Mouse (Mus musculus) CH12.LX (cell line): ENCODE measurements around the gene Tacr2. TPM values are rescaled to one million over a fixed set of nuclear protein-coding genes. Genes with fewer than 3 reads are reported as not detected.

Experiments
- DNase-seq: peaks from one replicate; pipeline ENCODE4 v3.0.0-alpha.2; 2013; ENCODE audit errors: extremely low read depth
- H3K27ac ChIP-seq: 2 replicates; pipeline ENCODE4 v1.5.1; 2012; ENCODE audit warnings: low read depth, mild to moderate bottlenecking, control low read depth, moderate library complexity; ENCODE audit not compliant: insufficient read depth
- H3K27me3 ChIP-seq: replicated peaks from 2 replicates; pipeline ENCODE3; 2012; ENCODE audit warnings: inconsistent platforms
- H3K36me3 ChIP-seq, 2 experiments: replicated peaks in 1 of 2; 2 replicates each; pipeline versions ENCODE3 to v1.6.1; 2012; ENCODE audit warnings: inconsistent platforms in 1 of 2, low read length in 1 of 2, mild to moderate bottlenecking in 1 of 2, mixed read lengths in 1 of 2, moderate library complexity in 1 of 2; ENCODE audit not compliant: control insufficient read depth in 1 of 2, insufficient read depth in 1 of 2
- H3K4me1 ChIP-seq, 2 experiments: 2 replicates each; pipeline ENCODE4 v1.6.1; 2012; ENCODE audit warnings: inconsistent platforms in 1 of 2, moderate library complexity in 1 of 2; ENCODE audit not compliant: insufficient read depth in 2 of 2, control insufficient read depth in 1 of 2
- H3K4me2 ChIP-seq: 2 replicates; pipeline ENCODE4 v1.6.1; 2012; ENCODE audit warnings: low read depth, mild to moderate bottlenecking, control low read depth; ENCODE audit not compliant: poor library complexity, insufficient read depth, severe bottlenecking
- H3K4me3 ChIP-seq, 3 experiments: fragments of 150-350 bp in 1 of 3; sonication (generic) in 1 of 3; replicated peaks in 1 of 3; 2 replicates each; pipeline versions ENCODE3 to v1.5.1; 2011 to 2012; ENCODE audit warnings: low read depth in 2 of 3, low read length in 2 of 3, mild to moderate bottlenecking in 2 of 3, moderate library complexity in 2 of 3, control low read depth in 1 of 3, improper control_type of control experiment in 1 of 3, inconsistent platforms in 1 of 3, mixed read lengths in 1 of 3; ENCODE audit not compliant: poor library complexity in 1 of 3
- H3K79me2 ChIP-seq: replicated peaks from 2 replicates; pipeline ENCODE4 v1.6.1; 2012; ENCODE audit warnings: mild to moderate bottlenecking, moderate library complexity; ENCODE audit not compliant: control insufficient read depth, poor library complexity, insufficient read depth, severe bottlenecking; ENCODE audit errors: extremely low read depth
- H3K9ac ChIP-seq: 2 replicates; pipeline ENCODE4 v1.6.1; 2012; ENCODE audit warnings: low read depth, mild to moderate bottlenecking, control low read depth, moderate library complexity; ENCODE audit not compliant: insufficient read depth
- H3K9me3 ChIP-seq: replicated peaks from 2 replicates; pipeline ENCODE3; 2012; ENCODE audit warnings: low read length, inconsistent platforms, mixed read lengths
- CHD1 ChIP-seq: IDR thresholded peaks from 2 replicates; pipeline ENCODE4 v1.6.1; 2012; ENCODE audit warnings: low read depth, low read length, improper control_type of control experiment, inconsistent platforms
- CTCF ChIP-seq, 2 experiments: IDR thresholded peaks in 1 of 2; conservative IDR thresholded peaks in 1 of 2; 2 replicates each; pipeline ENCODE4 v1.5.1; 2011 to 2012; ENCODE audit warnings: low read depth in 2 of 2, low read length in 2 of 2, improper control_type of control experiment in 1 of 2, inconsistent platforms in 1 of 2, mild to moderate bottlenecking in 1 of 2, moderate library complexity in 1 of 2
- E2F4 ChIP-seq: IDR thresholded peaks from 2 replicates; pipeline ENCODE4 v1.6.1; 2011; ENCODE audit warnings: low read depth, low read length, improper control_type of control experiment; ENCODE audit not compliant: insufficient replicate concordance
- ELF1 ChIP-seq: IDR thresholded peaks from 2 replicates; pipeline ENCODE4 v1.6.1; 2014; ENCODE audit warnings: low read depth, mild to moderate bottlenecking, inconsistent platforms, low read length, improper control_type of control experiment
- EP300 ChIP-seq: IDR thresholded peaks from 2 replicates; pipeline ENCODE4 v1.6.1; 2011; ENCODE audit warnings: low read length, improper control_type of control experiment
- ETS1 ChIP-seq: conservative IDR thresholded peaks from 2 replicates; pipeline ENCODE4 v1.6.1; 2012; ENCODE audit warnings: low read depth, mild to moderate bottlenecking, inconsistent platforms, low read length, improper control_type of control experiment, moderate library complexity
- GABPA ChIP-seq: IDR thresholded peaks from 2 replicates; pipeline ENCODE4 v1.6.1; 2012; ENCODE audit warnings: low read depth, low read length, improper control_type of control experiment, inconsistent platforms; ENCODE audit not compliant: insufficient replicate concordance
- IRF4 ChIP-seq: IDR thresholded peaks from 2 replicates; pipeline ENCODE4 v1.6.1; 2014; ENCODE audit warnings: low read depth, mild to moderate bottlenecking, inconsistent platforms, low read length, improper control_type of control experiment
- JUND ChIP-seq: conservative IDR thresholded peaks from 2 replicates; pipeline ENCODE4 v1.6.1; 2011; ENCODE audit warnings: low read depth, low read length, improper control_type of control experiment
- KAT2A ChIP-seq: IDR thresholded peaks from 2 replicates; pipeline ENCODE4 v1.6.1; 2012; ENCODE audit warnings: low read length, improper control_type of control experiment, inconsistent platforms; ENCODE audit not compliant: insufficient replicate concordance
- MAFK ChIP-seq: IDR thresholded peaks from 2 replicates; pipeline ENCODE4 v1.6.1; 2011; ENCODE audit warnings: low read length, improper control_type of control experiment; ENCODE audit not compliant: insufficient replicate concordance
- MAX ChIP-seq: IDR thresholded peaks from 2 replicates; pipeline ENCODE4 v1.6.1; 2011; ENCODE audit warnings: low read length, improper control_type of control experiment
- MAZ ChIP-seq: IDR thresholded peaks from 2 replicates; pipeline ENCODE4 v1.6.1; 2012; ENCODE audit warnings: low read depth, mild to moderate bottlenecking, inconsistent platforms, low read length, improper control_type of control experiment, moderate library complexity
- MEF2A ChIP-seq: IDR thresholded peaks from 2 replicates; pipeline ENCODE4 v1.6.1; 2014; ENCODE audit warnings: low read depth, mild to moderate bottlenecking, inconsistent platforms, low read length, improper control_type of control experiment, borderline replicate concordance
- MYC ChIP-seq: IDR thresholded peaks from 2 replicates; pipeline ENCODE4 v1.6.1; 2011; ENCODE audit warnings: low read depth, mild to moderate bottlenecking, improper control_type of control experiment, low read length
- NELFE ChIP-seq: IDR thresholded peaks from 2 replicates; pipeline ENCODE4 v1.6.1; 2011; ENCODE audit warnings: low read depth, low read length, improper control_type of control experiment
- NRF1 ChIP-seq: IDR thresholded peaks from 2 replicates; pipeline ENCODE4 v1.6.1; 2014; ENCODE audit warnings: low read depth, mild to moderate bottlenecking, inconsistent platforms, low read length, improper control_type of control experiment, moderate library complexity
- POLR2A ChIP-seq: IDR thresholded peaks from 2 replicates; pipeline ENCODE4 v1.6.1; 2011; ENCODE audit warnings: low read depth, mild to moderate bottlenecking, improper control_type of control experiment, low read length
- POLR2AphosphoS2 ChIP-seq: IDR thresholded peaks from 2 replicates; pipeline ENCODE4 v1.6.1; 2011; ENCODE audit warnings: low read depth, low read length, improper control_type of control experiment
- RAD21 ChIP-seq: IDR thresholded peaks from 2 replicates; pipeline ENCODE4 v1.6.1; 2011; ENCODE audit warnings: low read depth, mild to moderate bottlenecking, low read length, improper control_type of control experiment, moderate library complexity
- RCOR1 ChIP-seq: conservative IDR thresholded peaks from 2 replicates; pipeline ENCODE4 v1.6.1; 2012; ENCODE audit warnings: low read depth, mild to moderate bottlenecking, inconsistent platforms, low read length, improper control_type of control experiment
- SIN3A ChIP-seq: IDR thresholded peaks from 2 replicates; pipeline ENCODE4 v1.6.1; 2012; ENCODE audit warnings: low read length, improper control_type of control experiment, inconsistent platforms
- SMC3 ChIP-seq: IDR thresholded peaks from 2 replicates; pipeline ENCODE4 v1.6.1; 2011; ENCODE audit warnings: low read depth, low read length, improper control_type of control experiment
- TBP ChIP-seq: conservative IDR thresholded peaks from 2 replicates; pipeline ENCODE4 v1.6.1; 2011; ENCODE audit warnings: low read depth, low read length, improper control_type of control experiment
- TCF12 ChIP-seq: IDR thresholded peaks from 2 replicates; pipeline ENCODE4 v1.6.1; 2014; ENCODE audit warnings: low read depth, mild to moderate bottlenecking, inconsistent platforms, low read length, improper control_type of control experiment
- UBTF ChIP-seq: IDR thresholded peaks from 2 replicates; pipeline ENCODE4 v1.6.1; 2012; ENCODE audit warnings: low read depth, mild to moderate bottlenecking, inconsistent platforms, low read length, improper control_type of control experiment, moderate library complexity
- USF1 ChIP-seq: IDR thresholded peaks from 2 replicates; pipeline ENCODE4 v1.6.1; 2014; ENCODE audit warnings: low read depth, mild to moderate bottlenecking, inconsistent platforms, low read length, improper control_type of control experiment
- ZC3H11A ChIP-seq: IDR thresholded peaks from 2 replicates; pipeline ENCODE4 v1.6.1; 2012; ENCODE audit warnings: low read depth, mild to moderate bottlenecking, inconsistent platforms, low read length, improper control_type of control experiment
- ZKSCAN1 ChIP-seq: IDR thresholded peaks from 2 replicates; pipeline ENCODE4 v1.6.1; 2012; ENCODE audit warnings: low read depth, inconsistent platforms, low read length, improper control_type of control experiment, borderline replicate concordance
- ZMIZ1 ChIP-seq: IDR thresholded peaks from 2 replicates; pipeline ENCODE4 v1.6.1; 2012; ENCODE audit warnings: low read depth, mild to moderate bottlenecking, inconsistent platforms, low read length, improper control_type of control experiment
- ZNF384 ChIP-seq: IDR thresholded peaks from 2 replicates; pipeline ENCODE4 v1.6.1; 2012; ENCODE audit warnings: low read depth, low read length, improper control_type of control experiment, inconsistent platforms
- dilution Hi-C: fragments of 300-500 bp; cut with MboI; formaldehyde crosslinking; loops from 2 replicates; pipeline ENCODE4 v1.14.3; 2020; ENCODE audit warnings: low sequenced_read_pairs; ENCODE audit not compliant: extremely low pct_unique_long_range_greater_than_20kb, extremely low pct_ligation_motif_present
- in situ Hi-C: fragments of 300-500 bp; cut with MboI; formaldehyde crosslinking; loops from 3 replicates; pipeline ENCODE4 v1.14.3; 2019; ENCODE audit warnings: low sequenced_read_pairs, low pct_ligation_motif_present, low pct_unique_long_range_greater_than_20kb, mixed read lengths
- polyA plus RNA-seq: library from polyadenylated mRNA; unstranded; fragments of >175 nt; gene quantifications from 2 replicates; pipeline ENCODE4 v1.2.1, GENCODE M21; 2012; ENCODE audit warnings: low read depth; ENCODE audit not compliant: insufficient read length
- total RNA-seq, 2 experiments: library from RNA; depleted of rRNA; stranded (reverse); fragments of 300-350 nt in 1 of 2; fragments of >200 nt in 1 of 2; gene quantifications; 2 replicates each; pipeline ENCODE4 v1.2.3; 2012 to 2014

The Tacr2 gene
- total and polyA plus RNA-seq, 3 experiments, result 0.04 to 0.24 (median 0.13) TPM

GRCm38 (mm10) chr10:62282782-62283181, 30.5 kb downstream of the Tacr2 start:
- Histone ChIP-seq H3K79me2 (no peaks in the 10 kb centered on the region), H3K27ac (no peak overlapping the region), H3K4me3 (no peak overlapping the region), H3K27me3 (no peaks in the 10 kb centered on the region), H3K4me2 (no peak overlapping the region), H3K9me3 (peaks cover 3% of the 10 kb centered on the region), H3K36me3 (peaks cover 14 to 82% of the 10 kb centered on the region in 2 experiments), H3K4me1 (peaks cover 4 to 20% of the 10 kb centered on the region in 2 experiments; a peak in 3 of 4 replicates), H3K9ac (no peak overlapping the region)
- dilution Hi-C loops, result no loop called here
- no peak for DNase-seq
- TF ChIP-seq NELFE, result no peak
- TF ChIP-seq ZNF384, result no peak
- no peak for TF ChIP-seq UBTF
- no peak for TF ChIP-seq CHD1
- TF ChIP-seq RAD21, result no peak
- no peak for TF ChIP-seq ETS1
- no peak for TF ChIP-seq SMC3
- TF ChIP-seq ELF1, result no peak
- TF ChIP-seq KAT2A, result no peak
- TF ChIP-seq JUND, result no peak
- TF ChIP-seq SIN3A, result no peak
- no peak for TF ChIP-seq MEF2A
- no peak for TF ChIP-seq TCF12
- TF ChIP-seq POLR2A, result no peak
- no peak for TF ChIP-seq CTCF (conservative IDR thresholded peaks at IDR 0.05 in 1 of 2, IDR thresholded peaks at IDR 0.05 in 1 of 2; ENCODE audit: low read depth in 2 of 2, low read length in 2 of 2)
- no peak for TF ChIP-seq TBP
- TF ChIP-seq MAFK, result no peak
- in situ Hi-C loops, result no loop called here

GRCm38 (mm10) chr10:62283206-62283792, 31.1 kb downstream of the Tacr2 start:
- Histone ChIP-seq H3K36me3 (peaks cover 14 to 85% of the 10 kb centered on the region in 2 experiments), H3K79me2 (no peaks in the 10 kb centered on the region), H3K9me3 (peaks cover 3% of the 10 kb centered on the region), H3K4me1 (peaks cover 0 to 15% of the 10 kb centered on the region in 2 experiments; a peak in 2 of 4 replicates), H3K27ac (no peak overlapping the region)
- in situ Hi-C loops, result no loop called here
- TF ChIP-seq E2F4, result no peak
- no peak for TF ChIP-seq MYC
- no peak for TF ChIP-seq POLR2AphosphoS2
- no peak for TF ChIP-seq MAZ
- no peak for TF ChIP-seq ZMIZ1
- TF ChIP-seq TCF12, result no peak
- TF ChIP-seq RCOR1, result no peak
- TF ChIP-seq EP300, result no peak
- TF ChIP-seq USF1, result no peak
- no peak for TF ChIP-seq CTCF (conservative IDR thresholded peaks at IDR 0.05 in 1 of 2, IDR thresholded peaks at IDR 0.05 in 1 of 2; ENCODE audit: low read depth in 2 of 2, low read length in 2 of 2)
- TF ChIP-seq ZKSCAN1, result no peak
- no peak for TF ChIP-seq TBP
- no peak for TF ChIP-seq GABPA
- TF ChIP-seq RAD21, result no peak
- no peak for TF ChIP-seq MAX
- TF ChIP-seq ZC3H11A, result no peak
- no peak for TF ChIP-seq NRF1
- no peak for TF ChIP-seq IRF4
- TF ChIP-seq, all 38 proteins: peak for 0
- dilution Hi-C loops, result no loop called here
- Histone ChIP-seq H3K9ac (no peak overlapping the region), H3K4me2 (no peak overlapping the region), H3K4me3 (no peak overlapping the region), H3K27me3 (no peaks in the 10 kb centered on the region)
- no peak for DNase-seq
